Mouse (Mus musculus) megakaryocyte, embryonic 14.5 days (primary cell): ENCODE results near the gene Il17rc.

Source experiments
- FLI1 ChIP-seq: IDR thresholded peaks from 2 replicates; pipeline ENCODE4 v1.6.1; 2012; ENCODE audit warnings: low read length, inconsistent platforms, mixed read lengths
- GATA1 ChIP-seq: IDR thresholded peaks from 3 replicates; pipeline ENCODE4 v1.6.1; 2012; ENCODE audit warnings: mixed read lengths, low read length, inconsistent platforms, borderline replicate concordance

- TF ChIP-seq GATA1 (no peak), FLI1 (no peak)
Observed at GRCm38 (mm10) chr6:113465602-113466001, 5.6 kb upstream of the Il17rc start.
